Mouse (Mus musculus) adrenal gland (tissue): ENCODE data around the gene Sdc4.

ENCODE experiments used
- intact Hi-C: fragments of 180-260 bp; cut with DNase I; formaldehyde crosslinking; loops from one replicate; pipeline ENCODE4 v1.15.1; 2025

The Sdc4 gene

GRCm38 (mm10) chr2:164452000-164452676 lies 8.5 kb upstream of the Sdc4 start:
- intact Hi-C loops, result no loop called here

GRCm38 (mm10) chr2:164449341-164450042 lies 5.8 kb upstream of the Sdc4 start:
- intact Hi-C loops, result no loop called here

- intact Hi-C loops, result no loop called here
These were observed 5.2 kb upstream of the Sdc4 start for GRCm38 (mm10) chr2:164448921-164449320.

- intact Hi-C loops, result no loop called here
These were observed 4.5 kb upstream of the Sdc4 start for GRCm38 (mm10) chr2:164448140-164448539.

GRCm38 (mm10) chr2:164446086-164446469 lies 2.4 kb upstream of the Sdc4 start:
- intact Hi-C loops, result no loop called here

- intact Hi-C loops, result no loop called here
These were observed 1.9 kb upstream of the Sdc4 start for GRCm38 (mm10) chr2:164445399-164446085.

GRCm38 (mm10) chr2:164444701-164445100 lies 1.0 kb upstream of the Sdc4 start:
- intact Hi-C loops, result no loop called here

GRCm38 (mm10) chr2:164443051-164443437 lies 643 bp downstream of the Sdc4 start:
- intact Hi-C loops, result no loop called here

- intact Hi-C loops, result no loop called here
These were observed 1.2 kb downstream of the Sdc4 start for GRCm38 (mm10) chr2:164442315-164443050.

- intact Hi-C loops, result no loop called here
These were observed 2.0 kb downstream of the Sdc4 start for GRCm38 (mm10) chr2:164441731-164442130.

- intact Hi-C loops, result no loop called here
These were observed 2.5 kb downstream of the Sdc4 start for GRCm38 (mm10) chr2:164441155-164441554.

- intact Hi-C loops, result no loop called here
These were observed 3.4 kb downstream of the Sdc4 start for GRCm38 (mm10) chr2:164440314-164440713.

- intact Hi-C loops, result no loop called here
These were observed 4.7 kb downstream of the Sdc4 start for GRCm38 (mm10) chr2:164439001-164439421.

GRCm38 (mm10) chr2:164438257-164438656 lies 5.4 kb downstream of the Sdc4 start:
- intact Hi-C loops, result no loop called here

GRCm38 (mm10) chr2:164437710-164438109 lies 6.0 kb downstream of the Sdc4 start:
- intact Hi-C loops, result no loop called here

- intact Hi-C loops, result no loop called here
These were observed 6.7 kb downstream of the Sdc4 start for GRCm38 (mm10) chr2:164436961-164437360.

GRCm38 (mm10) chr2:164436215-164436913 lies 7.3 kb downstream of the Sdc4 start:
- intact Hi-C loops, result no loop called here

GRCm38 (mm10) chr2:164435216-164436090 lies 8.2 kb downstream of the Sdc4 start:
- intact Hi-C loops, result no loop called here

- intact Hi-C loops, result no loop called here
These were observed 9.0 kb downstream of the Sdc4 start for GRCm38 (mm10) chr2:164434681-164435080.

- intact Hi-C loops, result no loop called here
These were observed 10.3 kb downstream of the Sdc4 start for GRCm38 (mm10) chr2:164433278-164433895.
